Mouse (Mus musculus) cerebellum, adult 9-11 months (tissue): ENCODE measurements around the gene Sox11.

Experiments used
- DNase-seq: peaks from one replicate; pipeline ENCODE4 v3.0.0; 2022

The Sox11 gene

GRCm38 (mm10) chr12:27341871-27342690, at the start of gene Sox11:
Sox11 (minus strand) TSS chr12:27342574.
- peak; percentile 5 for DNase-seq

- no peak for DNase-seq
These were observed 49.4 kb upstream of the Sox11 start for GRCm38 (mm10) chr12:27391652-27392305.

GRCm38 (mm10) chr12:27390439-27390838, 48.1 kb upstream of the Sox11 start:
- DNase-seq: no peak

GRCm38 (mm10) chr12:27389429-27389828, 47.1 kb upstream of the Sox11 start:
- no peak for DNase-seq

GRCm38 (mm10) chr12:27372505-27372904, 30.1 kb upstream of the Sox11 start:
- DNase-seq: no peak

- DNase-seq: no peak
These were observed 28.4 kb upstream of the Sox11 start for GRCm38 (mm10) chr12:27370756-27371155.

- no peak for DNase-seq
These were observed 25.1 kb upstream of the Sox11 start for GRCm38 (mm10) chr12:27367476-27367875.

- DNase-seq: no peak
These were observed 21.7 kb upstream of the Sox11 start for GRCm38 (mm10) chr12:27363840-27364640.

GRCm38 (mm10) chr12:27357076-27357637, 14.8 kb upstream of the Sox11 start:
- peak; percentile 7 for DNase-seq

GRCm38 (mm10) chr12:27356571-27356970, 14.2 kb upstream of the Sox11 start:
- DNase-seq: no peak

GRCm38 (mm10) chr12:27343606-27344410, 1.4 kb upstream of the Sox11 start:
- DNase-seq: no peak

- DNase-seq: peak; percentile 43
These were observed 574 bp upstream of the Sox11 start for GRCm38 (mm10) chr12:27342691-27343605.

- peak; percentile 6 for DNase-seq
These were observed 1.1 kb downstream of the Sox11 start for GRCm38 (mm10) chr12:27341130-27341870.

- no peak for DNase-seq
These were observed 1.8 kb downstream of the Sox11 start for GRCm38 (mm10) chr12:27340451-27341035.

GRCm38 (mm10) chr12:27339171-27339751, 3.1 kb downstream of the Sox11 start:
- DNase-seq: peak; percentile 6

GRCm38 (mm10) chr12:27338721-27339170, 3.6 kb downstream of the Sox11 start:
- peak; percentile 4 for DNase-seq

- DNase-seq: no peak
These were observed 4.3 kb downstream of the Sox11 start for GRCm38 (mm10) chr12:27338116-27338515.

GRCm38 (mm10) chr12:27337482-27337881, 4.9 kb downstream of the Sox11 start:
- DNase-seq: no peak

GRCm38 (mm10) chr12:27336801-27337200, 5.6 kb downstream of the Sox11 start:
- no peak for DNase-seq
